Mouse (Mus musculus) liver, postnatal 0 days (tissue): ENCODE measurements around the gene Gadd45g. TPM values are rescaled to one million over a fixed set of nuclear protein-coding genes. Genes with fewer than 3 reads are reported as not detected.

Experiments used
- ATAC-seq: fragments of 200-750 bp; cut with Nextera tagmentation; 2 replicates; pipeline ENCODE4 v1.8.0; 2017; ENCODE audit warnings: mild to moderate bottlenecking, moderate library complexity
- DNase-seq: peaks from one replicate; pipeline ENCODE4 v3.0.0-alpha.2; 2016
- H3K27ac ChIP-seq: fragments of 300-500 bp; sonication (generic); 2 replicates; pipeline ENCODE4 v1.5.1; 2014; ENCODE audit warnings: antibody characterized with exemption, moderate library complexity, mild to moderate bottlenecking, low read depth
- H3K27me3 ChIP-seq: fragments of 300-500 bp; sonication (generic); 2 replicates; pipeline ENCODE4 v1.6.1; 2014; ENCODE audit warnings: low read length, control low read depth, mixed read lengths; ENCODE audit not compliant: insufficient read depth
- H3K36me3 ChIP-seq: fragments of 300-500 bp; sonication (generic); replicated peaks from 2 replicates; pipeline ENCODE4 v1.6.1; 2014; ENCODE audit warnings: mild to moderate bottlenecking, control low read depth, low read length, moderate library complexity, mixed read lengths; ENCODE audit not compliant: insufficient read depth
- H3K4me1 ChIP-seq: fragments of 300-500 bp; sonication (generic); 2 replicates; pipeline ENCODE4 v1.6.1; 2014; ENCODE audit warnings: antibody characterized with exemption, mild to moderate bottlenecking, control low read depth; ENCODE audit not compliant: insufficient read depth
- H3K4me2 ChIP-seq: fragments of 300-500 bp; sonication (generic); 2 replicates; pipeline ENCODE4 v1.6.1; 2014; ENCODE audit warnings: low read depth, mild to moderate bottlenecking, low read length, moderate library complexity, mixed read lengths
- H3K4me3 ChIP-seq: fragments of 300-500 bp; sonication (generic); 2 replicates; pipeline ENCODE4 v1.5.1; 2014; ENCODE audit warnings: low read depth, low read length
- H3K9ac ChIP-seq: fragments of 300-500 bp; sonication (generic); replicated peaks from 2 replicates; pipeline ENCODE4 v1.6.1; 2014; ENCODE audit warnings: mild to moderate bottlenecking, moderate library complexity
- H3K9me3 ChIP-seq: fragments of 300-500 bp; sonication (generic); 2 replicates; pipeline ENCODE4 v1.6.1; 2016; ENCODE audit warnings: mild to moderate bottlenecking, control low read depth, low read length, mixed read lengths
- CTCF ChIP-seq: sonication (generic); IDR thresholded peaks from 2 replicates; pipeline ENCODE4 v1.5.1; 2016; ENCODE audit warnings: antibody characterized with exemption, low read depth
- EP300 ChIP-seq: IDR thresholded peaks from 2 replicates; pipeline ENCODE4 v1.6.1; 2016; ENCODE audit warnings: antibody characterized with exemption, low read depth, mild to moderate bottlenecking
- WGBS: fragments of 180-500 bp; shearing (Covaris S2); extraction: QIAGEN DNeasy Blood & Tissue Kit; methylation state at CpG from one replicate; pipeline ENCODE4 v1.1.7; 2014; ENCODE audit not compliant: insufficient replicate concordance; 5-methylcytosine and 5-hydroxymethylcytosine counted together
- polyA plus RNA-seq: library from polyadenylated mRNA; unstranded; fragments of >200 nt; fragmentation: Nextera tagmentation; extraction: Ambion mirVana; gene quantifications from 2 replicates; pipeline ENCODE4 v1.2.1, GENCODE M21; 2015

The Gadd45g gene
- polyA plus RNA-seq, 1 experiment from 2014 or later: 20.6 TPM

GRCm38 (mm10) chr13:51884250-51884649 is 37.8 kb downstream of the Gadd45g start:
- DNase-seq (no peak), ATAC-seq (peak; percentile 66; the same call in 1 of the 2 replicates)
- Histone ChIP-seq H3K9ac (no peak overlapping the region), H3K27ac (no peak overlapping the region), H3K9me3 (no peaks in the 10 kb centered on the region), H3K36me3 (no peaks in the 10 kb centered on the region), H3K4me1 (peaks cover 50% of the 10 kb centered on the region), H3K4me3 (no peak overlapping the region), H3K27me3 (no peaks in the 10 kb centered on the region), H3K4me2 (no peak overlapping the region; the same call in 1 of the 2 replicates)
- TF ChIP-seq CTCF (no peak), EP300 (no peak)
- 55% methylated on average over 5 of the region's 5 CpGs for WGBS

DNA sequence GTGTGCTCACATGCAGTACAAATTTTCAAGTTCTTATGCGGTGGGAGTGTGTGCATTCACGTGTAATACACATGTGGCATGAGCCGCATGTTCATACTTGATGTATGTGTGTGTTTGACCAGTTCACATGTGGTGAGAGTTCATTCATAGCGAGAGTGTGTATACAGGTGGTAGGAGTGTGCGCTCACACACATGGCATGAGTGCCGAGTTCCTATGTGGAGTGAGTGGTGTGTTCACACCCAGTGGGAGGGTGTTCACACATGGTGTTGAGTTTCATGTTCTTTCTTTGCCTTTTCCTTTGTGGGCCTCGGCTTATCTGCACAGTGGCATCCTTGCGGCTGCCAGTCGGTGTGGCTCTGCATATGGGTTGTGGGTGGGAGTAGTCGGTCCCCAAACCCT is 39.1 kb downstream of the Gadd45g start:
- H3K9ac ChIP-seq: no peak overlapping the region
- ATAC-seq (no peak), DNase-seq (no peak)
- H3K27ac ChIP-seq: no peak overlapping the region
- TF ChIP-seq EP300 (no peak), CTCF (no peak)
- no peaks in the 10 kb centered on the region for H3K27me3 ChIP-seq
- peaks cover 50% of the 10 kb centered on the region for H3K4me1 ChIP-seq
- no peaks in the 10 kb centered on the region for H3K9me3 ChIP-seq
- no peak overlapping the region for H3K4me2 ChIP-seq
- no peaks in the 10 kb centered on the region for H3K36me3 ChIP-seq
- 68% methylated on average over 10 of the region's 10 CpGs for WGBS
- no peak overlapping the region for H3K4me3 ChIP-seq

GRCm38 (mm10) chr13:51886085-51886484 is 39.6 kb downstream of the Gadd45g start:
- Histone ChIP-seq H3K27ac (no peak overlapping the region), H3K9me3 (no peaks in the 10 kb centered on the region), H3K4me1 (peaks cover 45% of the 10 kb centered on the region), H3K4me2 (no peak overlapping the region), H3K4me3 (no peak overlapping the region), H3K9ac (no peak overlapping the region), H3K27me3 (no peaks in the 10 kb centered on the region), H3K36me3 (no peaks in the 10 kb centered on the region)
- DNase-seq (no peak), ATAC-seq (no peak)
- 42% methylated on average over 6 of the region's 6 CpGs for WGBS
- TF ChIP-seq CTCF (no peak), EP300 (no peak)

- H3K9me3 ChIP-seq: no peaks in the 10 kb centered on the region
- TF ChIP-seq CTCF (no peak), EP300 (no peak)
- H3K9ac ChIP-seq: no peak overlapping the region
- DNase-seq (no peak), ATAC-seq (no peak)
- 81% methylated on average over 10 of the region's 10 CpGs for WGBS
- peaks cover 39% of the 10 kb centered on the region for H3K4me1 ChIP-seq
- H3K27ac ChIP-seq: no peak overlapping the region
- H3K4me3 ChIP-seq: no peak overlapping the region
- H3K4me2 ChIP-seq: no peak overlapping the region
- H3K27me3 ChIP-seq: no peaks in the 10 kb centered on the region
- H3K36me3 ChIP-seq: no peaks in the 10 kb centered on the region
Observed at GRCm38 (mm10) chr13:51886723-51887122, 40.2 kb downstream of the Gadd45g start.

DNA sequence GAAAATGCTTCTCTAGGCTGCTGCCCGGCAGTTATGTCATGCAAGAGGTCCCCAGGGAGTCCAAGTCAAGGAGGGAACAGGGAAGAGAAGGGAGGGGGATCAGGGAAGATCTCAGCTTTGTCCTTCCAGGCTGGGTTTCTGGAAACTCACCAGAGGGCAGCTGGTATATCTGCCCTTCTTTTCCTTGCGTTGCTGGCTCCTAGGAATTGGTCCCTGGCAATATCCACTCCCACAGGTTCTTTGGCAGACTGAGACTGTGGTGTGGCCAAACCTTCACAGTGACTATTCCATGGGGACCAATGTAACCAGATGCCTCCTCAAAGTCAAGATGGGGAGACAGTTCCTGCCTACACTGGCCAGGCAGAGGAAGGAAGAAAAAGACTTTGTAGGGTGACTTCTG is 41.9 kb downstream of the Gadd45g start:
- Histone ChIP-seq H3K9me3 (no peaks in the 10 kb centered on the region), H3K4me2 (no peak overlapping the region), H3K9ac (no peak overlapping the region), H3K27ac (no peak overlapping the region), H3K4me1 (peaks cover 30% of the 10 kb centered on the region), H3K4me3 (no peak overlapping the region), H3K36me3 (no peaks in the 10 kb centered on the region), H3K27me3 (no peaks in the 10 kb centered on the region)
- TF ChIP-seq CTCF: no peak
- no peak for TF ChIP-seq EP300
- 67% methylated on average over 2 of the region's 2 CpGs for WGBS
- ATAC-seq (no peak), DNase-seq (no peak)

DNA sequence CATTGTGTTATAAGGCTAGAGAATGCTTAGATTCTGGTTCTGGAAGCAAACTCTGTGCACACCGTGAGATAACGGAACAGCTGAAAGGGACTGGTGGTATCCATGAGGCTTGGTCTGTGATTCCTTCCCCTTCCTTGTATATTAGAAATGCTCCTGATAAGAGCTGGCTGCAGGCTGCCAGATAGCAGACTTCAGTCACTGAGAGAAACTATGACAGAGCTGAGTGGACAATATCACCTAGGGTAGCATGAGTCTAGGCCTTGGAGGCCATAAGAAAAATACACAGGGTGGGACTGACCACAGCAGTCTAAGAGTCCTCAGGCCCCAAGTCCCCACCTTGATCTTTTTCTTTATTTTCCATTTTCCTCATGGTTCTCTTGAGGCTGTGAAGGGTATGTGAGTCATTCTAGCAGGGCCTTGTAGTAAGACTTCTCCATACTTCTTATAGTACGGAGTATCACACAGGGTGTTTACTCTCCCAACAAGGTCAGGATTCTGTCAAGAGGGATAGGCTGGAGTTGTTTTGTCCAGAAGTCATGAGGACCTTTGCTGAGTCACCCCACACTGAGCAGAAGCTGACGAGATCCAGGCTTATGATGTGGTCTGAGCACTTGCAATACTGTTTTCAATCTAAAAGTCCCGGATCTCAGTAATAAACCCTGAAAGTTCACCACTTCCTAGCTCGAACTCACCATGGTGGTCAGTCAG is 45.5 kb downstream of the Gadd45g start:
- ATAC-seq (no peak), DNase-seq (no peak)
- no peak overlapping the region for H3K9ac ChIP-seq
- no peak overlapping the region for H3K4me2 ChIP-seq
- no peaks in the 10 kb centered on the region for H3K36me3 ChIP-seq
- WGBS: 64% methylated on average over 6 of the region's 6 CpGs
- H3K9me3 ChIP-seq: 0 out of 2 replicates have a peak, but pooled peaks cover 4% of the 10 kb centered on the region
- peaks cover 8% of the 10 kb centered on the region; the same call in 1 of the 2 replicates for H3K4me1 ChIP-seq
- H3K27me3 ChIP-seq: no peaks in the 10 kb centered on the region
- TF ChIP-seq CTCF (no peak), EP300 (no peak)
- no peak overlapping the region for H3K4me3 ChIP-seq
- no peak overlapping the region for H3K27ac ChIP-seq

GRCm38 (mm10) chr13:51897579-51897978 is 51.1 kb downstream of the Gadd45g start:
- Histone ChIP-seq H3K4me1 (peaks cover 7% of the 10 kb centered on the region; the same call in 1 of the 2 replicates), H3K4me2 (no peak overlapping the region), H3K36me3 (no peaks in the 10 kb centered on the region), H3K27me3 (no peaks in the 10 kb centered on the region), H3K9ac (no peak overlapping the region), H3K9me3 (0 out of 2 replicates have a peak, but pooled peaks cover 4% of the 10 kb centered on the region), H3K4me3 (no peak overlapping the region), H3K27ac (peak overlapping the region; percentile 78)
- ATAC-seq: peak; percentile 99
- DNase-seq: peak; percentile 52
- TF ChIP-seq CTCF (no peak), EP300 (peak; percentile 44; the same call in 1 of the 2 replicates)
- WGBS: 55% methylated on average over 3 of the region's 3 CpGs

Other genes starting within 250 kb of the Gadd45g start
- 278 and 292 TPM in 2 replicates for gene Cks2, start 201.4 kb upstream of the Gadd45g start, polyA plus RNA-seq
- gene Secisbp2, start 195.0 kb upstream of the Gadd45g start, polyA plus RNA-seq: 11.1 and 12.2 TPM in 2 replicates
- gene Sema4d, start 52.9 kb upstream of the Gadd45g start, polyA plus RNA-seq: 2.9 and 3.9 TPM in 2 replicates